Mouse (Mus musculus) effector memory CD4-positive, alpha-beta T cell, adult 7 months (primary cell): ENCODE results near the gene Rgs10. TPM values are rescaled to one million over a fixed set of nuclear protein-coding genes. Genes with fewer than 3 reads are reported as not detected.

Source experiments
- polyA plus RNA-seq: library from polyadenylated mRNA; unstranded; fragments of 100-300 nt; shearing (Covaris generic); gene quantifications from one replicate; pipeline ENCODE4 v1.2.1, GENCODE M21; 2017

The Rgs10 gene
- polyA plus RNA-seq, result 71.1 TPM

DNA sequence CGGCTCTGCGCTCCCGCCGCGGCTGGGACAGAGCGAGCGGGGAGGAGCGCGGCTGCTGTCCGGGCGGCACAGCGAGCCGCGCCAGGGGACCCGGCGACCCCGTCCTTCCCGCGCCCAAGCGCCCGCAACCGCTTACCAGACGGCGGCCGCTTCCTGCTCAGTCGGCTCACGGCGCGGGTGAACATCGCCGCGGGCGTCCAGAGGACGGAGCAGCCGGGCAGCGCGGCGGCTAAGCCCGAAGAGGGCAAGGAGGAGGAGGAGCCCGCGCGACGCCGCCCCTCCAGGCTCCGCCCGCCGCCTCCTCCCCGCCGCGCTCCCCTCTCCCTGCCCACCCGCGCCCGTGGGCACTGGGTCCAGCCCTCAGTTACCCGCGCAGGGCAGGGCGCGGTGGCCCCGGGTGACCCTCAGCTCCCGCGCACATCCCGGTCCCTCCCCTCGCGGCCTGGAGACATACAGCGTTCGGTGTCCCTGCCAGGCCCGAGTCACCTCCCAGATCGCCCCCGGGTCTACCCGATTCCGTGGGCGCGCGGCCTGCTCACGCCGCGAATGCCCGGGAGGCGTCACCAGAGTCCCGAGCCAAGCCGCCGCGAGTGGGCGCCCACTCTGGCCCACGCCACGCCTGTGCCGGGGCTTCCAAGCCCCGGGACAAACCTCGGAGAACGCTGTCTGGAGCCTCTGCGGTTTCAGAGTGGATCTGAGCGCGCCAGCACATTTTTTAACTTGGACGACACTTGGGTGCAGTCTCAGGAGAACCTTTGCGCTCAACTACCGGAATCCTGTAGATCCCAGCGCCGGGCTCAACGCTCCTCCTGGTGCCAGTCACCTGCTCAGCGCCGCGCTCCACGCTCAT lies at the start of gene Rgs10:
TSS of gene Rgs10 (minus strand) at position 829 of the 850 bp plus-strand sequence.

DNA sequence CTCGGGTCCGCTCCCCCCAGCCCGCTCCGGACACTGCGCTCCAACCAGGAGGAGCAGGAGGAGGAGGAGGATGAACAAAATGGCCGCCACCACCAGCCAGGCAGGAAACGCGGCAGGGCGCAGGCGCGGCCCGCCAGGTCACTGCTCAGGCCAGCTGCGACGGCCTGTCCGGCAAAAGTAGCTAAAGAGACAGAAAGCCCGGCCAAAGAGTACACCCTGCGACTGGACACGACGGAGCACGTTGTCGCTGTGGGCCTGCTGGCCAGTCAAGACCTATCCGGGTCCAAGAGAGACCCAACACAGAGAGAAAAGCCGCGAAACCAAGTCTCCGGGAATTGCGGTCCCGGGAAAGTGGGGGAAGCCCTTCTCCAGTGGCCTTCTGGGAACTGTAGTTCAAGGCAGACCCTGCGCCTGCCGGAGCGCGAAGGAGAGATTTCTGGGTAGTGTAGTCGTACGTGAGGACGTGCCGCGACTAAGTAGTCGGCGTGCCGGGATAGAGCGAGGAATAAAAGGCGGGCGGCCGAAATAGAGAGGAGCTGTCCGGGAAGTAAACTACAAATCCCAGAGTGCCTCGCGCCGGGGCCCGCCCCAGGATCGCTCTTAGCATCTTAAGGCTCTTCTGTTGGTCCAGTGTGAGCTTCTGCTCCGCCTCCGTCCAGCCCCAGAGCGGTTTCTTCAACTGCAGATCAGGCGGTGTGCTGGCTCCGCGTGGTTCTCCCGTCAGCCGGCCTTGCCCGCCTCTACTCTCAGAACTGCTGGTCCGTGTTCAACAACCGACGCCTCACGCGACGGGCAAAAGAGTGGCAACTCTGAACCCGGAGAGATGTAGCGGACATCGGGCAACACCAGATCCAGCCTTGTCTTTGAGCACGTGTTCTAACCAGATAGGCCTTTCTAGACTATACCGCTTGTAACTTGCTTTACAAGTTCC lies 43.0 kb upstream of the Rgs10 start, which contains the start of gene Tial1:
TSS of gene Tial1 (minus strand) at position 433 of the 931 bp plus-strand sequence.

Other genes with a start within 250 kb of the Rgs10 start
- not detected for gene Cox6a2, start 212.4 kb downstream of the Rgs10 start, polyA plus RNA-seq
- gene Armc5, start 181.4 kb downstream of the Rgs10 start, polyA plus RNA-seq, result 19.0 TPM
- 0.56 TPM for gene 9130023H24Rik, start 180.7 kb downstream of the Rgs10 start, polyA plus RNA-seq
- 0.56 TPM for gene Tgfb1i1, start 171.9 kb downstream of the Rgs10 start, polyA plus RNA-seq
- gene Slc5a2, start 153.1 kb downstream of the Rgs10 start, polyA plus RNA-seq, result 0.56 TPM
- gene BC017158, start 120.6 kb downstream of the Rgs10 start, polyA plus RNA-seq, result 20.9 TPM
- gene Tial1, start 43.0 kb upstream of the Rgs10 start, polyA plus RNA-seq, result 32.4 TPM
- gene Bag3, start 104.9 kb upstream of the Rgs10 start, polyA plus RNA-seq, result 28.4 TPM
- 12.2 TPM for gene Inpp5f, start 192.6 kb upstream of the Rgs10 start, polyA plus RNA-seq